Mouse (Mus musculus) intestine, postnatal 0 days (tissue): ENCODE data around the gene Gm26558. TPM values are rescaled to one million over a fixed set of nuclear protein-coding genes. Genes with fewer than 3 reads are reported as not detected.

Experiments
- ATAC-seq: fragments of 200-750 bp; cut with Nextera tagmentation; 2 replicates; pipeline ENCODE4 v1.8.0; 2017; ENCODE audit warnings: mild to moderate bottlenecking, moderate TSS enrichment, moderate library complexity
- H3K27ac ChIP-seq: fragments of 300-500 bp; sonication (generic); 2 replicates; pipeline ENCODE4 v1.5.1; 2014; ENCODE audit warnings: mild to moderate bottlenecking, low read depth, low read length, moderate library complexity
- H3K27me3 ChIP-seq: fragments of 300-500 bp; sonication (generic); replicated peaks from 2 replicates; pipeline ENCODE4 v1.6.1; 2014; ENCODE audit warnings: low read length, mixed read lengths; ENCODE audit not compliant: control insufficient read depth, insufficient read depth
- H3K36me3 ChIP-seq: fragments of 300-500 bp; sonication (generic); 2 replicates; pipeline ENCODE4 v1.6.1; 2014; ENCODE audit warnings: mild to moderate bottlenecking, moderate library complexity; ENCODE audit not compliant: control insufficient read depth, insufficient read depth
- H3K4me1 ChIP-seq: fragments of 300-500 bp; sonication (generic); replicated peaks from 2 replicates; pipeline ENCODE4 v1.6.1; 2014; ENCODE audit warnings: antibody characterized with exemption, low read length, mixed read lengths; ENCODE audit not compliant: control insufficient read depth, insufficient read depth
- H3K4me2 ChIP-seq: fragments of 300-500 bp; sonication (generic); replicated peaks from 2 replicates; pipeline ENCODE4 v1.6.1; 2014; ENCODE audit warnings: low read depth, mild to moderate bottlenecking, moderate library complexity
- H3K4me3 ChIP-seq: fragments of 300-500 bp; sonication (generic); 2 replicates; pipeline ENCODE4 v1.5.1; 2014; ENCODE audit warnings: low read depth, low read length
- H3K9ac ChIP-seq: fragments of 300-500 bp; sonication (generic); 2 replicates; pipeline ENCODE4 v1.6.1; 2014; ENCODE audit warnings: mild to moderate bottlenecking, low read depth, low read length
- H3K9me3 ChIP-seq: fragments of 300-500 bp; sonication (generic); 2 replicates; pipeline ENCODE4 v1.6.1; 2016; ENCODE audit warnings: mixed run types; ENCODE audit not compliant: control insufficient read depth
- CTCF ChIP-seq: sonication (generic); IDR thresholded peaks from 2 replicates; pipeline ENCODE4 v1.5.1; 2016; ENCODE audit warnings: low read depth, mild to moderate bottlenecking, control low read depth, antibody characterized with exemption, moderate library complexity
- WGBS: fragments of 180-500 bp; shearing (Covaris S2); extraction: QIAGEN DNeasy Blood & Tissue Kit; methylation state at CpG from one replicate; pipeline ENCODE4 v1.1.7; 2014; 5-methylcytosine and 5-hydroxymethylcytosine counted together
- polyA plus RNA-seq: library from polyadenylated mRNA; unstranded; fragments of >200 nt; fragmentation: Nextera tagmentation; extraction: Ambion mirVana; gene quantifications from 2 replicates; pipeline ENCODE4 v1.2.1, GENCODE M21; 2015

Gene Gm26558
- polyA plus RNA-seq, 1 experiment from 2014 or later = 2.8 TPM

DNA sequence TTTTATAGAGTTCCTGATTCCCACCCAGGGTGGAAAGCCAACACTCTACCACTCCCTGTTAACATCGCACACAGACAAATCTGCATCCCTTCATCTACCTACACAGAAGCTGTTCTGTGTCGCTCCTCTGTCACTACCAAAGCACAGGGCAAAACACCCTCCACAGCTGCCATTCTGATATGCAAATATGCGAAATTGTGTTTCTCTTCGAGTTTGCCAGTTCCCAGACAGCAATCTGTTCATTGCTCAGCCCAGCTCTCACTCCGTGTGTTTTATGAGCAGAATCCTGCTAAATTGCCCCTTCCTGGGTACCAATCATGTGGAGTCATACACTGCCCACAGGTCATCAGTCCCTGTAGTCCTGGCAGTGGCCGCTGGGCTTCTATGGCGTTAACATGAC lies 4.8 kb downstream of the Gm26558 start:
- WGBS = 39% methylated on average over 7 of the region's 7 CpGs
- Histone ChIP-seq H3K9me3 (no peaks in the 10 kb centered on the region), H3K27ac (peak overlapping the region; percentile 57; the same call in 1 of the 2 replicates), H3K4me1 (0 out of 2 replicates have a peak, but pooled peaks cover 3% of the 10 kb centered on the region), H3K36me3 (no peaks in the 10 kb centered on the region), H3K4me3 (no peak overlapping the region), H3K9ac (no peak overlapping the region), H3K27me3 (no peaks in the 10 kb centered on the region), H3K4me2 (peak overlapping the region; percentile 45)
- TF ChIP-seq CTCF = no peak
- ATAC-seq = peak; percentile 39

DNA sequence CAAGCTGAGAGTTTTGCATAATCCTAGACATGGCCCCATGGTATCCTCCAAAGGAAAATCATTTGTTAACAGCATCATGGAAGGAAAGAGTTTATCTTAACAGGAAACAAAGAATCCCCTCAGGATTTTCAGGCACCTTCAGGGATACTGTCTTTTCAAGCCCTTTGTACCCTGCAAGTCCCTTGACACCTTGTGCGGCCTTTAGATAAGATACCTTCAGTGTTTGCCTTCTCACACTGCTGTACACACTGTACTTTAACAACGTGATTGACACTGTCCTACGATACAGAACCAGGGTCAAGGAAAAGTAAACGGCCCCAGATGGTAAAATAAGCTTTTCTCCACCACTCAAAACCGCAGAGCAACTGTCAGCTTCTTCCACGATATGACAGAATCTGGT lies 10.1 kb downstream of the Gm26558 start:
- peak; percentile 90 for ATAC-seq
- no peaks in the 10 kb centered on the region for H3K9me3 ChIP-seq
- no peaks in the 10 kb centered on the region for H3K36me3 ChIP-seq
- no peak overlapping the region for H3K9ac ChIP-seq
- H3K27ac ChIP-seq = no peak overlapping the region
- WGBS = 27% methylated on average over 6 of the region's 6 CpGs
- no peak overlapping the region for H3K4me3 ChIP-seq
- no peak for TF ChIP-seq CTCF
- no peak overlapping the region for H3K4me2 ChIP-seq
- no peaks in the 10 kb centered on the region for H3K4me1 ChIP-seq
- H3K27me3 ChIP-seq = no peaks in the 10 kb centered on the region

- H3K4me1 ChIP-seq = no peaks in the 10 kb centered on the region
- ATAC-seq = no peak
- no peak overlapping the region for H3K4me3 ChIP-seq
- no peak overlapping the region for H3K4me2 ChIP-seq
- H3K9me3 ChIP-seq = no peaks in the 10 kb centered on the region
- WGBS = 89% methylated on average over 4 of the region's 4 CpGs
- H3K27ac ChIP-seq = no peak overlapping the region
- H3K36me3 ChIP-seq = no peaks in the 10 kb centered on the region
- no peak for TF ChIP-seq CTCF
- H3K27me3 ChIP-seq = no peaks in the 10 kb centered on the region
- H3K9ac ChIP-seq = no peak overlapping the region
Observed at GRCm38 (mm10) chr2:70649471-70649870, 12.4 kb downstream of the Gm26558 start.

DNA sequence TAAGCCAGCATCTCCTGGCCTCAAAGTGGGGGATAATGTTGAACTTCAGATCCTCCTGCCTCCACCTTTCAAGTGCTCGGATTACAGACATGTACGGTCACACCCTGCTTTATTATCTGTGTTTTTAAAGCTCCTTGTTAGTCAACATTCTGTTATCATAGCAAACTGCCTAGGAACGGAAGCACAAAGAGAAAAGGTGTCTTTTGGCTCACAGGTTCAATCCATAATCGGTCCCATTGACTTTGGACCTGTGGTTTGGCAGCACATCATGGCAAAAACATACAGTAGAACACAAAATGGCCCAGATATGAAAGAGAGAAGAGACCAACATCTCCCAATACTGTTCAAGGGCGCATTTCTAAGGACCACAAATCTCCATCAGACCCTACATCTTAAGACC lies 13.6 kb downstream of the Gm26558 start:
- Histone ChIP-seq H3K4me3 (no peak overlapping the region), H3K4me1 (no peaks in the 10 kb centered on the region), H3K9ac (no peak overlapping the region), H3K27me3 (no peaks in the 10 kb centered on the region), H3K36me3 (no peaks in the 10 kb centered on the region), H3K4me2 (no peak overlapping the region), H3K9me3 (no peaks in the 10 kb centered on the region), H3K27ac (no peak overlapping the region)
- WGBS = 66% methylated on average over 5 of the region's 5 CpGs
- ATAC-seq = no peak
- no peak for TF ChIP-seq CTCF

DNA sequence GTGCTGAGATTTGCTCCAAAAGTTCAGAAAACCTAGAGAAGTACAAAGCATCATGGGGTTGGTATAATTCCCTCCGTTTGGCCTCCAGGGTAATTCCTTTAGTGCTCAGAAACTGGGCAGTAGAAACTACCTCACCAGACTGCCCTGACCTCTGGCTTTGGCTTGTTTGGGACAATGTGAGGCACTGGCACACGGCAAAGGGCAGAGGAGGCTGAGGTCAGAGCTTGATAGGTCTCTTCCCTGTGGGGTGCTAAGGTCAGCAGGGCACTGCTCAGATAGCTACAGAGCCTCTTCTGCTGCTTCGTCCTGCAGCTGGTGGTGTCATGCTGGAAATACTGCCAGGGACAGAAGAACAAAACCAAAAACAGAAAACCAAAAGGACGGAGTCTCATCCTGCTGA lies 14.2 kb downstream of the Gm26558 start:
- TF ChIP-seq CTCF = no peak
- no peak for ATAC-seq
- Histone ChIP-seq H3K4me2 (no peak overlapping the region), H3K4me3 (no peak overlapping the region), H3K4me1 (no peaks in the 10 kb centered on the region), H3K9me3 (no peaks in the 10 kb centered on the region), H3K9ac (no peak overlapping the region), H3K27me3 (no peaks in the 10 kb centered on the region), H3K36me3 (no peaks in the 10 kb centered on the region), H3K27ac (no peak overlapping the region)
- 51% methylated on average over 4 of the region's 4 CpGs for WGBS

GRCm38 (mm10) chr2:70645266-70645780 lies 16.6 kb downstream of the Gm26558 start:
- WGBS = 85% methylated on average over 6 of the region's 6 CpGs
- no peaks in the 10 kb centered on the region for H3K9me3 ChIP-seq
- H3K27me3 ChIP-seq = no peaks in the 10 kb centered on the region
- no peak for ATAC-seq
- no peaks in the 10 kb centered on the region for H3K36me3 ChIP-seq
- no peaks in the 10 kb centered on the region for H3K4me1 ChIP-seq
- H3K4me3 ChIP-seq = no peak overlapping the region
- no peak for TF ChIP-seq CTCF
- no peak overlapping the region for H3K9ac ChIP-seq
- H3K27ac ChIP-seq = no peak overlapping the region
- H3K4me2 ChIP-seq = no peak overlapping the region
